Mouse (Mus musculus) liver, adult 2 months (tissue): ENCODE measurements at regions not wholly inside any gene's neighbourhood (a gene's known extent, or its start where the extent isn't known, plus 50 kb on each side); places are given as distances from the start of the nearest gene placed in this dataset.

ENCODE experiments used
- CTCF ChIP-seq: fragments of 200-500 bp; IDR thresholded peaks from 2 replicates; pipeline ENCODE4 v1.5.1; 2011; ENCODE audit warnings: low read depth, low read length, control low read depth
- POLR2A ChIP-seq: fragments of 200-500 bp; IDR thresholded peaks from 2 replicates; pipeline ENCODE4 v1.6.1; 2011; ENCODE audit warnings: low read length, control low read depth; ENCODE audit not compliant: insufficient read depth; ENCODE audit errors: extremely low read depth

DNA sequence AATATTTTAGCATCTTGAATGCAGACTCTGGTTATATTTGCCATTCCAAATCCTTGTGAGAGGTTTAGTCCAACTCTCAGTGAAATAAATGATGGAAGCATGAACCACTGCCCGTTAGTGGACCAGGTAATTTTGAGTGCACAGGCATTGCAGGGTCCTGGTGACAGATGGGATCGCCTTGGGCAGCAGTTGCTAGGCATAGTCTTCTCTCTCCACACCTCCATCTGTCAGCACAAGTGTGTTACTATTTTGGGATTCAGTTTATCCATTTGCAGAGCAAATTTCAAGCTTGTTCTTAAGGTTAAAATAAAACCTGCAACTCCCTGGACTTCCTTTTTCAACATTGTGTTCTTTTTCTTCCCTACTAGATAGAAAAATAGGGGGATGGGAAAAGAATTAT, 97.4 kb upstream of the Sphkap start:
- TF ChIP-seq CTCF (no peak), POLR2A (no peak)
